ENCODE assay signal across 7 mouse cellular contexts in genomic region chr5:21735584-21735983, GRCm38 (mm10). TPM values are rescaled to one million over a fixed set of nuclear protein-coding genes. Genes with fewer than 3 reads are reported as not detected.
DNase-seq lines count a peak whose midpoint lies in the region; ATAC-seq and TF ChIP-seq lines count a peak whose summit lies in the region.

No protein-coding gene starts in this region.

- no peaks in the 10 kb centered on the region for H3K27me3 ChIP-seq in forebrain, postnatal 0 days (ENCODE audit: insufficient read depth, low read length)
- H3K27me3 ChIP-seq in hindbrain, embryonic 13.5 days: no peaks in the 10 kb centered on the region

- no peak for ATAC-seq in forebrain, postnatal 0 days
- no peak for ATAC-seq in hindbrain, embryonic 13.5 days (ENCODE audit: low FRiP score)

- no peaks in the 10 kb centered on the region for H3K9me3 ChIP-seq in forebrain, postnatal 0 days (ENCODE audit: low read length)
- H3K9me3 ChIP-seq in hindbrain, embryonic 13.5 days: no peaks in the 10 kb centered on the region

- peak; percentile 71 for TF ChIP-seq CTCF in forebrain, postnatal 0 days (IDR thresholded peaks at IDR 0.05; ENCODE audit: low read depth)

- H3K4me2 ChIP-seq in forebrain, postnatal 0 days (ENCODE audit: low read depth): no peak overlapping the region
- H3K4me2 ChIP-seq in hindbrain, embryonic 13.5 days: 0 out of 2 replicates have a peak overlapping the region, but pooled peaks have one; percentile 26

- 28% methylated on average over 10 of the region's 10 CpGs for WGBS in forebrain, postnatal 0 days
- 28% methylated on average over 10 of the region's 10 CpGs for WGBS in hindbrain, embryonic 13.5 days

- no peak overlapping the region for H3K9ac ChIP-seq in forebrain, postnatal 0 days
- H3K9ac ChIP-seq in hindbrain, embryonic 13.5 days: no peak overlapping the region

- H3K36me3 ChIP-seq in forebrain, postnatal 0 days (ENCODE audit: insufficient read depth): peaks cover 16% of the 10 kb centered on the region
- peaks cover 16% of the 10 kb centered on the region for H3K36me3 ChIP-seq in hindbrain, embryonic 13.5 days

- H3K4me1 ChIP-seq in forebrain, postnatal 0 days (ENCODE audit: insufficient read depth): peaks cover 18% of the 10 kb centered on the region; the same call in 1 of the 2 replicates
- peaks cover 35% of the 10 kb centered on the region for H3K4me1 ChIP-seq in hindbrain, embryonic 13.5 days (replicated peaks)

- H3K4me3 ChIP-seq in forebrain, postnatal 0 days (ENCODE audit: low read depth, low read length): no peak overlapping the region
- H3K4me3 ChIP-seq in hindbrain, embryonic 13.5 days: no peak overlapping the region

- no peak overlapping the region for H3K27ac ChIP-seq in forebrain, postnatal 0 days (ENCODE audit: low read depth, low read length)
- no peak overlapping the region for H3K27ac ChIP-seq in hindbrain, embryonic 13.5 days

- peak; percentile 94 for DNase-seq in R1 (ENCODE audit: low read depth, low spot score)
- peak; percentile 38 for DNase-seq in cerebellum, adult 11-12 months
- DNase-seq in forebrain, postnatal 0 days: peak; percentile 45
- DNase-seq in left cerebral cortex, adult 11 months (ENCODE audit: low spot score): peak; percentile 38
- peak; percentile 88 for DNase-seq in lung, postnatal 36 days
- DNase-seq in skeletal muscle tissue, adult 2 months (ENCODE audit: low read depth, low spot score): peak; percentile 45

RNA-seq across cellular contexts. Expression of gene Pmpcb, which starts 1.4 kb away (rescaled TPM):
- 94.9 and 102 TPM in 2 replicates for total RNA-seq in forebrain, postnatal 0 days (2014; rRNA removed)
- polyA plus RNA-seq in forebrain, postnatal 0 days (2015; fragmentation: Nextera tagmentation; extraction: Ambion mirVana): 64.7 and 68.6 TPM in 2 replicates
- 79.5 and 81.3 TPM in 2 replicates for polyA plus RNA-seq in hindbrain, embryonic 13.5 days (2015; fragmentation: Nextera tagmentation; extraction: Ambion mirVana)

RNA-seq across cellular contexts. Expression of gene Napepld, which starts 34.4 kb away (rescaled TPM):
- total RNA-seq in forebrain, postnatal 0 days (2014; rRNA removed): 2.7 and 3.7 TPM in 2 replicates
- polyA plus RNA-seq in forebrain, postnatal 0 days (2015; fragmentation: Nextera tagmentation; extraction: Ambion mirVana): 1.1 TPM in 2 replicates
- 2.1 TPM in 2 replicates for polyA plus RNA-seq in hindbrain, embryonic 13.5 days (2015; fragmentation: Nextera tagmentation; extraction: Ambion mirVana)

RNA-seq across cellular contexts. Expression of gene Dnajc2, which starts 49.5 kb away (rescaled TPM):
- total RNA-seq in forebrain, postnatal 0 days (2014; rRNA removed): 42.7 and 48.4 TPM in 2 replicates
- polyA plus RNA-seq in forebrain, postnatal 0 days (2015; fragmentation: Nextera tagmentation; extraction: Ambion mirVana): 70.2 and 73.1 TPM in 2 replicates
- 74.0 and 81.0 TPM in 2 replicates for polyA plus RNA-seq in hindbrain, embryonic 13.5 days (2015; fragmentation: Nextera tagmentation; extraction: Ambion mirVana)

RNA-seq across cellular contexts. Expression of gene Psmc2, which starts 49.5 kb away (rescaled TPM):
- total RNA-seq in forebrain, postnatal 0 days (2014; rRNA removed): 48.8 and 52.7 TPM in 2 replicates
- 182 and 195 TPM in 2 replicates for polyA plus RNA-seq in forebrain, postnatal 0 days (2015; fragmentation: Nextera tagmentation; extraction: Ambion mirVana)
- polyA plus RNA-seq in hindbrain, embryonic 13.5 days (2015; fragmentation: Nextera tagmentation; extraction: Ambion mirVana): 195 and 198 TPM in 2 replicates

Comparison
In these comparisons a context has a peak if more than half of its experiments do, and no peak if none do; other contexts are left out.
1. DNase-seq: peak in every context shown above with its lines; median percentile 94 in R1; 88 in lung, postnatal 36 days; 45 in forebrain, postnatal 0 days; 45 in skeletal muscle tissue, adult 2 months; 38 in cerebellum, adult 11-12 months; 38 in left cerebral cortex, adult 11 months.